ENCODE assay signal across 13 mouse cellular contexts in the genomic region with DNA sequence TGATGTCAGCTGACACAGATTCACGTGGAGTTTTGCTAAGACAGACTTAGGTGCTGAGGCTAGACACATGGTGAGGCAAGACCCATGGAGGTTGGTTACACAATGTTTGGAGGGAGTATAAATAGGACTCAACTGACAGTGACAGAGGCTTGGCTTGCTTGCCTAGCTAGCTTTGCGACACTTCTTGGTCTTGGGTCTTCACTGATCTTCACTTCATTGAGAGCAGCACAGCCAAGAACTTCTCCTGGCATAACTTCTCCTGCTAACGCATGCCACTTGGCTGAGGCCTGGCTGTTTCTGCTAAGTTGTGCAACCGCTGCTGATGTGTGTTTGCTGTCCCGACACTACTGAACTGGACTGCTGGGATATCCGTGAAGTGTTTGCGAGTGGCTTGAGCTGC.
A peak's percentile ranks its signal among the peaks of the same experiment; 100 is the strongest.
DNase-seq lines count a peak whose midpoint lies in the region; ATAC-seq and TF ChIP-seq lines count a peak whose summit lies in the region.
"Had no signal": no experiment of that assay in that cellular context is flagged by ENCODE, and none has a peak within 500 bp of the region (broad histone marks: within the 10 kb centered on the region; RNA-seq: fewer than 3 reads in every experiment).

No protein-coding gene starts in this region.

- no peaks in the 10 kb centered on the region for H3K4me1 ChIP-seq in heart, embryonic 12.5 days (replicated peaks)
- no peaks in the 10 kb centered on the region for H3K4me1 ChIP-seq in forebrain, postnatal 0 days (ENCODE audit: insufficient read depth)
- H3K4me1 ChIP-seq: embryonic facial prominence, embryonic 13.5 days; limb, embryonic 10.5 days; midbrain, embryonic 12.5 days had no signal

- ATAC-seq in heart, embryonic 12.5 days (ENCODE audit: insufficient number of reproducible peaks, low FRiP score), result no peak
- ATAC-seq in forebrain, postnatal 0 days, result no peak
- no peak for ATAC-seq in erythroblast, adult 5-6 weeks (replicated peaks; ENCODE audit: low FRiP score, poor library complexity, severe bottlenecking)

- DNase-seq in heart, postnatal 10 days, result peak; percentile 8 to 11
- DNase-seq in adrenal gland, postnatal 25 days, result peak; percentile 4
- peak; percentile 43 to 70 for DNase-seq in gastrocnemius, postnatal 36 days
- peak; percentile 79 for DNase-seq in lung, postnatal 25 days (ENCODE audit: low spot score)
- no peak for DNase-seq in forebrain, postnatal 0 days
- no peak for DNase-seq in B cell, adult 2 months
- DNase-seq: kidney, postnatal 4 days had no signal

- no peak overlapping the region for H3K9ac ChIP-seq in heart, embryonic 12.5 days
- H3K9ac ChIP-seq in forebrain, postnatal 0 days, result no peak overlapping the region
- H3K9ac ChIP-seq: embryonic facial prominence, embryonic 13.5 days; midbrain, embryonic 12.5 days had no signal

- H3K27me3 ChIP-seq in heart, embryonic 12.5 days (replicated peaks), result no peaks in the 10 kb centered on the region
- no peaks in the 10 kb centered on the region for H3K27me3 ChIP-seq in forebrain, postnatal 0 days (ENCODE audit: insufficient read depth, low read length)
- H3K27me3 ChIP-seq: CH12.LX; embryonic facial prominence, embryonic 13.5 days; midbrain, embryonic 12.5 days had no signal

- no peak overlapping the region for H3K4me3 ChIP-seq in heart, embryonic 12.5 days
- H3K4me3 ChIP-seq in forebrain, postnatal 0 days (ENCODE audit: low read depth, low read length), result no peak overlapping the region
- H3K4me3 ChIP-seq: embryonic facial prominence, embryonic 13.5 days; limb, embryonic 10.5 days; midbrain, embryonic 12.5 days had no signal

- no peaks in the 10 kb centered on the region for H3K36me3 ChIP-seq in heart, embryonic 12.5 days
- H3K36me3 ChIP-seq in forebrain, postnatal 0 days (ENCODE audit: insufficient read depth), result no peaks in the 10 kb centered on the region
- H3K36me3 ChIP-seq: embryonic facial prominence, embryonic 13.5 days; limb, embryonic 10.5 days; midbrain, embryonic 12.5 days had no signal

- H3K27ac ChIP-seq in heart, embryonic 12.5 days (ENCODE audit: poor library complexity, severe bottlenecking), result no peak overlapping the region
- H3K27ac ChIP-seq in forebrain, postnatal 0 days (ENCODE audit: low read depth, low read length), result no peak overlapping the region
- H3K27ac ChIP-seq: embryonic facial prominence, embryonic 13.5 days; limb, embryonic 10.5 days; midbrain, embryonic 12.5 days had no signal

- 84% methylated on average over 7 of the region's 7 CpGs for WGBS in heart, embryonic 12.5 days
- 86% methylated on average over 7 of the region's 7 CpGs for WGBS in forebrain, postnatal 0 days

- TF ChIP-seq CTCF in forebrain, postnatal 0 days (IDR thresholded peaks at IDR 0.05; ENCODE audit: low read depth), result no peak

- intact Hi-C loops in heart, postnatal 10 days (cut with DNase I), result no loop called here
- intact Hi-C loops in gastrocnemius, postnatal 36 days (cut with DNase I), result loop anchor here (10.0 kb wide), 1 partner anchor 88 kb away; a partner anchor contains a TSS

- peaks cover 12% of the 10 kb centered on the region for H3K9me3 ChIP-seq in heart, embryonic 12.5 days (replicated peaks)
- no peaks in the 10 kb centered on the region for H3K9me3 ChIP-seq in forebrain, postnatal 0 days (ENCODE audit: low read length)

- no peak overlapping the region for H3K4me2 ChIP-seq in heart, embryonic 12.5 days
- H3K4me2 ChIP-seq in forebrain, postnatal 0 days (ENCODE audit: low read depth), result no peak overlapping the region
- H3K4me2 ChIP-seq: embryonic facial prominence, embryonic 13.5 days; midbrain, embryonic 12.5 days had no signal

Comparison
In these comparisons a context has a peak if more than half of its experiments do, and no peak if none do; other contexts are left out.
1. DNase-seq: peak in heart, postnatal 10 days (2 of 2), adrenal gland, postnatal 25 days (single experiment), gastrocnemius, postnatal 36 days (2 of 2) and lung, postnatal 25 days (single experiment); none in forebrain, postnatal 0 days (single experiment) and B cell, adult 2 months (0 of 2).